Mouse (Mus musculus) kidney, adult 2 months (tissue): ENCODE data around the gene Gm10273.

ENCODE experiments used
- CTCF ChIP-seq: fragments of 200-500 bp; conservative IDR thresholded peaks from 2 replicates; pipeline ENCODE4 v1.5.1; 2011; ENCODE audit warnings: low read depth, mild to moderate bottlenecking, control low read depth, low read length, moderate library complexity, mixed read lengths; ENCODE audit not compliant: insufficient read depth, insufficient read length
- POLR2A ChIP-seq: fragments of 200-500 bp; IDR thresholded peaks from one replicate; pipeline ENCODE4 v1.6.1; 2011; ENCODE audit warnings: low read depth, low read length, control low read depth

- no peak for TF ChIP-seq CTCF
- TF ChIP-seq POLR2A = no peak
These were observed 46.3 kb downstream of the Gm10273 start, which contains the start of gene Oit3 for GRCm38 (mm10) chr10:59441735-59442134.
